Mouse (Mus musculus) embryonic facial prominence, embryonic 13.5 days (tissue): ENCODE measurements around the gene Gpr161. TPM values are rescaled to one million over a fixed set of nuclear protein-coding genes. Genes with fewer than 3 reads are reported as not detected.

ENCODE experiments used
- ATAC-seq: fragments of 200-750 bp; cut with Nextera tagmentation; 2 replicates; pipeline ENCODE4 v1.8.0; 2017; ENCODE audit warnings: low read depth; ENCODE audit not compliant: insufficient number of reproducible peaks, insufficient read depth, low FRiP score, low TSS enrichment
- H3K27ac ChIP-seq: fragments of 300-500 bp; sonication (generic); 2 replicates; pipeline ENCODE4 v1.5.1; 2015; ENCODE audit warnings: moderate library complexity, mild to moderate bottlenecking, inconsistent platforms
- H3K27me3 ChIP-seq: fragments of 300-500 bp; sonication (generic); 2 replicates; pipeline ENCODE4 v1.6.1; 2015; ENCODE audit warnings: mild to moderate bottlenecking, inconsistent platforms
- H3K36me3 ChIP-seq: fragments of 300-500 bp; sonication (generic); 2 replicates; pipeline ENCODE4 v1.6.1; 2015; ENCODE audit warnings: mild to moderate bottlenecking, inconsistent platforms
- H3K4me1 ChIP-seq: fragments of 300-500 bp; sonication (generic); 2 replicates; pipeline ENCODE4 v1.6.1; 2015; ENCODE audit warnings: inconsistent platforms
- H3K4me2 ChIP-seq: fragments of 300-500 bp; sonication (generic); 2 replicates; pipeline ENCODE4 v1.6.1; 2015; ENCODE audit warnings: moderate library complexity, mild to moderate bottlenecking, inconsistent platforms
- H3K4me3 ChIP-seq: fragments of 300-500 bp; sonication (generic); 2 replicates; pipeline ENCODE4 v1.5.1; 2015; ENCODE audit warnings: mild to moderate bottlenecking, inconsistent platforms
- H3K9ac ChIP-seq: fragments of 300-500 bp; sonication (generic); 2 replicates; pipeline ENCODE4 v1.6.1; 2015; ENCODE audit warnings: mild to moderate bottlenecking, inconsistent platforms
- H3K9me3 ChIP-seq: fragments of 300-500 bp; sonication (generic); 2 replicates; pipeline ENCODE4 v1.6.1; 2016; ENCODE audit warnings: inconsistent platforms
- WGBS: fragments of 180-500 bp; shearing (Covaris S2); methylation state at CpG from one replicate; pipeline ENCODE4 v1.1.7; 2015; ENCODE audit warnings: mixed read lengths; 5-methylcytosine and 5-hydroxymethylcytosine counted together
- polyA plus RNA-seq: library from polyadenylated mRNA; unstranded; fragments of >200 nt; fragmentation: Nextera tagmentation; extraction: Ambion mirVana; gene quantifications from 2 replicates; pipeline ENCODE4 v1.2.1, GENCODE M21; 2015

Gene Gpr161
- polyA plus RNA-seq, 1 experiment from 2014 or later, result 2.1 TPM

DNA sequence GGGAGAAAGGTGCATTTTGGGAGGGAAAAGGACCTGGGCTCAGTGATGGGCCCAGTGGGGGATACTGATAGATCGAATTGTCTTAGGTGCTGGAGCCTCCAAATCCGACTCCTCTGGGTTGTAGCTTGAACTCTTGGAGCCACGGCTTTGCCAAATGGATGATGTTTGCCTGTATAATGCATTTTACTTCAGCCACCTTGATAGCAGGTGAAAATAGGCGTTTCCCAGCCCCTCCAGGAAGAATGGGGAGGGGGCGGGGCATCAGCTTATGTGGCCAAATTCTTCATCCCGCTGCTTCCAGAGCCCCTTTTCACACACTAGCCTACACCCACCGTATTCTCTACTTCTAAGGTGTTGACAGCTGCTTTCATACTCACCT is 12.6 kb upstream of the Gpr161 start:
- H3K27ac ChIP-seq, result peak overlapping the region; percentile 94
- WGBS, result 8% methylated on average over 7 of the region's 7 CpGs
- no peaks in the 10 kb centered on the region for H3K9me3 ChIP-seq
- no peaks in the 10 kb centered on the region for H3K36me3 ChIP-seq
- peak overlapping the region; percentile 92 for H3K4me2 ChIP-seq
- no peak for ATAC-seq
- H3K4me1 ChIP-seq, result peaks cover 35% of the 10 kb centered on the region
- peak overlapping the region; percentile 91 for H3K9ac ChIP-seq
- H3K4me3 ChIP-seq, result peak overlapping the region; percentile 77
- no peaks in the 10 kb centered on the region for H3K27me3 ChIP-seq

DNA sequence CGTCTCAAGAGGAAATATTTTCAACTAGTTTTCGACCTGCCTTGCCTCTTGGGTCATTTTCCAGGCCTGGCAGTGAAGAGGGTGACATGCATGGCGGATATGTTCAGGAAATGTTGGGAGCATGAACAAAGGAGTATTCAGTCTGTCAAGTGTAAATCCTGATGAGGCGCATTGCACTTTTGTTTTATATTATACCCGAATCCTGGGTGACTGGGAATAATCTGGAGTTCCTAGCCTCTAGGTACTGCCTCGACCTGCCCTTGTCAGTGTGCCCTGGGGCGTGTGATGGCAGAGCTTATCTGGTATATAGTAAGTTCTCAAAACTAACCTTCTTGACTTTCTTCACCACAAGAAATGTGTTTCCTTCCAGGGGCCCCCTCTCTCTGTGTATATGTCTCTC is 11.5 kb upstream of the Gpr161 start:
- Histone ChIP-seq H3K4me3 (no peak overlapping the region; the same call in 1 of the 2 replicates), H3K4me2 (peak overlapping the region; percentile 92), H3K36me3 (0 out of 2 replicates have a peak, but pooled peaks cover 1% of the 10 kb centered on the region), H3K4me1 (peaks cover 35% of the 10 kb centered on the region), H3K9me3 (no peaks in the 10 kb centered on the region), H3K9ac (no peak overlapping the region), H3K27me3 (no peaks in the 10 kb centered on the region), H3K27ac (no peak overlapping the region)
- 51% methylated on average over 7 of the region's 7 CpGs for WGBS
- ATAC-seq, result no peak

GRCm38 (mm10) chr1:165288165-165288564 is 7.4 kb upstream of the Gpr161 start:
- H3K4me1 ChIP-seq, result peaks cover 15% of the 10 kb centered on the region
- no peak overlapping the region for H3K27ac ChIP-seq
- peaks cover 9% of the 10 kb centered on the region for H3K36me3 ChIP-seq
- no peak overlapping the region for H3K9ac ChIP-seq
- 93% methylated on average over 9 of the region's 9 CpGs for WGBS
- H3K4me2 ChIP-seq, result no peak overlapping the region
- no peak; the same call in 1 of the 2 replicates for ATAC-seq
- H3K27me3 ChIP-seq, result no peaks in the 10 kb centered on the region
- no peaks in the 10 kb centered on the region for H3K9me3 ChIP-seq
- H3K4me3 ChIP-seq, result no peak overlapping the region

DNA sequence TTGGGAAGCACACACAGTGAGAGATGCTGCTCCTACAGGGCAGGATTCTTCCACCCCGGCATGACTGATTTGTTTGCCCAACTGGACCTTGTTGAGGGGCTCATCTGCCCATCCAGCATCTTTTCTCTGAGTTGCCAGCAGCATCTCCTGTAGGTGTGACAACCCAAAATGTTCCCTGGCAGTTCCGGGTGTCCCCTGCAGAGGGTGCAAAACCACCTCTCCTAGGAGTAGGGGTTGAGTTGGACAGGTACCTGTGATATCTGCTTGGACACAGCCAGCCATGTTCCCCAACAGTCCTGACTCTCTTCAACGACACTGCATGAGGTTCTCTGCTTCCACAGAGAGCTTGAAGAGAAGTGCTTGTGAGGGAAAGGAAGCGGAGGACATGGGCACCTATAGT is 5.8 kb upstream of the Gpr161 start:
- Histone ChIP-seq H3K36me3 (peaks cover 23% of the 10 kb centered on the region), H3K9ac (no peak overlapping the region), H3K27me3 (no peaks in the 10 kb centered on the region), H3K4me1 (peaks cover 4% of the 10 kb centered on the region; the same call in 1 of the 2 replicates), H3K27ac (no peak overlapping the region), H3K4me3 (no peak overlapping the region), H3K4me2 (no peak overlapping the region), H3K9me3 (no peaks in the 10 kb centered on the region)
- no peak for ATAC-seq
- 88% methylated on average over 4 of the region's 4 CpGs for WGBS

GRCm38 (mm10) chr1:165291606-165292005 is 4.0 kb upstream of the Gpr161 start:
- no peak overlapping the region for H3K4me3 ChIP-seq
- H3K27me3 ChIP-seq, result no peaks in the 10 kb centered on the region
- WGBS, result 80% methylated on average over 6 of the region's 6 CpGs
- no peak overlapping the region for H3K9ac ChIP-seq
- H3K4me1 ChIP-seq, result no peaks in the 10 kb centered on the region
- no peak overlapping the region for H3K4me2 ChIP-seq
- no peak for ATAC-seq
- peaks cover 29% of the 10 kb centered on the region for H3K36me3 ChIP-seq
- H3K9me3 ChIP-seq, result no peaks in the 10 kb centered on the region
- no peak overlapping the region for H3K27ac ChIP-seq

DNA sequence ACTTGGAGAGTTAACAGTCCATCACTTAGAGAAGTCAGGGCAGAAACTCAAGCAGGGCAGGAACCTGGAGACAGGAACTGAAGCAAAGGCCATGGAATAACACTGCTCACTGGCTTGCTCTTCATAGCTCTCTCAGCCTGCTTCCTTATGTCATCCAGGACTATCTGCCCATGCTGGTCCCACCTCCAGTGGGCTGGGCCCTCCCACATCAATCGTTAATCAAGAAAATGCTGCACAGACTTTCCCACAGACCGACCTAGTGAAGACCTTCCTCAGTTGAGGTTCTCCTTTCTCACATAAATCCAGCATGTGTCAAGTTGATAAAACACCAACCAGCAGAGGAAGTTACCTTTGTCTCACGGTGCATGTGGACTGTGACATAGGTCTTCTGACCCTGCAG is 5.5 kb downstream of the Gpr161 start:
- H3K9ac ChIP-seq, result no peak overlapping the region
- H3K27me3 ChIP-seq, result no peaks in the 10 kb centered on the region
- H3K4me2 ChIP-seq, result no peak overlapping the region
- no peak overlapping the region for H3K4me3 ChIP-seq
- ATAC-seq, result no peak
- H3K27ac ChIP-seq, result no peak overlapping the region
- no peaks in the 10 kb centered on the region for H3K9me3 ChIP-seq
- 81% methylated on average over 3 of the region's 3 CpGs for WGBS
- peaks cover 8% of the 10 kb centered on the region; the same call in 1 of the 2 replicates for H3K4me1 ChIP-seq
- peaks cover 16% of the 10 kb centered on the region for H3K36me3 ChIP-seq

DNA sequence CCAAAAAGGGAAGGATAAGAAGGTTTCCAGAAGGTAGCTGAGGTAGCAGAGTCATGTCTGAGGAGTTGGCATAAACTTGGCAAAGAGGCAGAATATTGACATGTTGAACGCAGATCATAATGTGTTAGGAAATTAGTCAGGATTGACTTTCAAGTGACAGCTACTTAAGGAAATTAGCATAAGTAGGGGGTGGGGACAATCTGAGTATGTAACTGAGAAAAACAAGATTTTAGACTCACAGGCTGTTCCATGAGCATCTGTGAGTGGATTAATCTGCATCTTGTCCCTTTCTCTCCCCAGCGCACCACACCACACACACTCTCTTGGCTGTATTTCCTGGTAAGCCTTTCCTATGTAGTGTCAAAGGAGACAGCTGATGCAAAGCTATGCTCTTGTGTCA is 6.0 kb downstream of the Gpr161 start:
- H3K27ac ChIP-seq, result no peak overlapping the region
- H3K4me2 ChIP-seq, result no peak overlapping the region

GRCm38 (mm10) chr1:165302455-165303208 is 7.0 kb downstream of the Gpr161 start:
- ATAC-seq, result peak; percentile 79; the same call in 1 of the 2 replicates
- no peak overlapping the region for H3K9ac ChIP-seq
- peak overlapping the region; percentile 72 for H3K27ac ChIP-seq
- peaks cover 17% of the 10 kb centered on the region for H3K36me3 ChIP-seq
- H3K9me3 ChIP-seq, result no peaks in the 10 kb centered on the region
- no peaks in the 10 kb centered on the region for H3K27me3 ChIP-seq
- peaks cover 8% of the 10 kb centered on the region; the same call in 1 of the 2 replicates for H3K4me1 ChIP-seq
- no peak overlapping the region for H3K4me3 ChIP-seq
- H3K4me2 ChIP-seq, result no peak overlapping the region
- 70% methylated on average over 13 of the region's 13 CpGs for WGBS

More for the DNA sequence above, 6.0 kb downstream of the Gpr161 start:
- Histone ChIP-seq H3K4me3 (no peak overlapping the region), H3K4me1 (peaks cover 8% of the 10 kb centered on the region; the same call in 1 of the 2 replicates), H3K36me3 (peaks cover 16% of the 10 kb centered on the region), H3K9ac (no peak overlapping the region), H3K27me3 (no peaks in the 10 kb centered on the region), H3K9me3 (no peaks in the 10 kb centered on the region)
- ATAC-seq, result no peak
- WGBS, result 85% methylated on average over 2 of the region's 2 CpGs

GRCm38 (mm10) chr1:165303209-165303608 is 7.6 kb downstream of the Gpr161 start:
- peak overlapping the region; percentile 72 for H3K27ac ChIP-seq
- H3K9me3 ChIP-seq, result no peaks in the 10 kb centered on the region
- H3K27me3 ChIP-seq, result no peaks in the 10 kb centered on the region
- peaks cover 22% of the 10 kb centered on the region for H3K36me3 ChIP-seq
- H3K4me2 ChIP-seq, result no peak overlapping the region
- H3K9ac ChIP-seq, result no peak overlapping the region
- H3K4me3 ChIP-seq, result no peak overlapping the region
- WGBS, result 69% methylated on average over 6 of the region's 6 CpGs
- peaks cover 8% of the 10 kb centered on the region; the same call in 1 of the 2 replicates for H3K4me1 ChIP-seq
- ATAC-seq, result no peak

- Histone ChIP-seq H3K27me3 (no peaks in the 10 kb centered on the region), H3K9ac (no peak overlapping the region), H3K4me3 (no peak overlapping the region), H3K4me1 (peaks cover 8% of the 10 kb centered on the region; the same call in 1 of the 2 replicates), H3K9me3 (no peaks in the 10 kb centered on the region), H3K27ac (no peak overlapping the region), H3K4me2 (no peak overlapping the region), H3K36me3 (peaks cover 34% of the 10 kb centered on the region)
- no peak for ATAC-seq
- WGBS, result 91% methylated on average over 7 of the region's 7 CpGs
Measured at GRCm38 (mm10) chr1:165304341-165304740, 8.8 kb downstream of the Gpr161 start.

- Histone ChIP-seq H3K9ac (no peak overlapping the region), H3K27ac (no peak overlapping the region), H3K27me3 (no peaks in the 10 kb centered on the region), H3K4me3 (no peak overlapping the region), H3K9me3 (no peaks in the 10 kb centered on the region), H3K4me2 (no peak overlapping the region), H3K36me3 (peaks cover 66% of the 10 kb centered on the region), H3K4me1 (no peaks in the 10 kb centered on the region)
- no peak for ATAC-seq
- 72% methylated on average over 11 of the region's 11 CpGs for WGBS
Measured at GRCm38 (mm10) chr1:165308180-165308579, 12.6 kb downstream of the Gpr161 start.

DNA sequence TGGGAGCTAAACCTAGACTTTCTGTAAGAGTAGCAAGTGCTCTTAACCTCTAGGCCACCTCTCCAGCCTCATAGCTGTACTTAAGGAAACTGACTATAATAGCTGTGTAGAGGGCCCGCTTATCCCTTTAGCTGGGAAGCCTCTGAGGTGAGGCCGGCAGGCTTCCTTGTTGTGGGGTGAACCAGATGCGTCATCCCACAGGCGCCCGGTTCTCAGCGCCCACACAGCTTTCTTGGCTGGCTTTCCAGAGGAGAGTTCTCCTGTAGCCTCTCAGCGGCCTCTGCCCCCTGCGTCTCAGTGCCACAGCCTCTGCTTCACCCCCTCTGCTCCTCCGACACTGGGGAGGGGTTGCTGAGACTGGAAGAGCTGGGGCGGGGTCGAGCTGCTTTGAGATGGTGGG is 20.8 kb downstream of the Gpr161 start:
- Histone ChIP-seq H3K36me3 (peaks cover 60% of the 10 kb centered on the region), H3K4me3 (no peak overlapping the region), H3K4me2 (no peak overlapping the region), H3K4me1 (peaks cover 13% of the 10 kb centered on the region; the same call in 1 of the 2 replicates), H3K9me3 (no peaks in the 10 kb centered on the region), H3K9ac (no peak overlapping the region), H3K27me3 (no peaks in the 10 kb centered on the region), H3K27ac (no peak overlapping the region)
- WGBS, result 52% methylated on average over 11 of the region's 11 CpGs
- no peak for ATAC-seq
